21 mouse cellular contexts compared by ENCODE assay signal in genomic region chr11:90340836-90341235, GRCm38 (mm10). TPM values are rescaled to one million over a fixed set of nuclear protein-coding genes. Genes with fewer than 3 reads are reported as not detected.
DNase-seq lines count a peak whose midpoint lies in the region; ATAC-seq and TF ChIP-seq lines count a peak whose summit lies in the region.
"Had no signal": no experiment of that assay in that cellular context is flagged by ENCODE, and none has a peak within 500 bp of the region (broad histone marks: within the 10 kb centered on the region; RNA-seq: fewer than 3 reads in every experiment).

No protein-coding gene starts in this region.

- H3K9ac ChIP-seq in lung, postnatal 0 days (replicated peaks; ENCODE audit: low read depth), result no peak overlapping the region
- H3K9ac ChIP-seq: embryonic facial prominence, embryonic 13.5 days; forebrain, embryonic 15.5 days; heart, embryonic 13.5 days; hindbrain, embryonic 15.5 days had no signal

- no peaks in the 10 kb centered on the region for H3K36me3 ChIP-seq in lung, postnatal 0 days (ENCODE audit: insufficient read depth, low read length)
- H3K36me3 ChIP-seq in midbrain, embryonic 10.5 days, result no peaks in the 10 kb centered on the region
- H3K36me3 ChIP-seq: forebrain, embryonic 15.5 days; G1E; hindbrain, embryonic 15.5 days had no signal

- peak; percentile 32 for DNase-seq in adrenal gland, adult 2 months
- DNase-seq in adrenal gland, adult 8-10 months, result no peak
- DNase-seq in gastrocnemius, adult 2 months, result peak; percentile 37
- no peak for DNase-seq in gastrocnemius, adult 8-10 months (ENCODE audit: low spot score in 2 of 2)
- peak; percentile 29 for DNase-seq in fibroblast of lung, adult 2 months (ENCODE audit: low read depth)
- DNase-seq in lung, postnatal 0 days (ENCODE audit: low spot score), result no peak
- no peak for DNase-seq in midbrain, embryonic 10.5 days (ENCODE audit: low spot score)
- DNase-seq: B cell, adult 2 months; cerebellum, adult 11 months; cerebellum, adult 8-10 months; cerebellum, postnatal 14 days; gastrocnemius, postnatal 25 days; heart, postnatal 36 days; kidney, adult 2 months had no signal

- H3K27ac ChIP-seq in gastrocnemius, adult 2 months, result no peak overlapping the region
- H3K27ac ChIP-seq in lung, postnatal 0 days (ENCODE audit: low read length), result no peak overlapping the region
- no peak overlapping the region for H3K27ac ChIP-seq in midbrain, embryonic 10.5 days (replicated peaks)
- H3K27ac ChIP-seq: embryonic facial prominence, embryonic 13.5 days; forebrain, embryonic 15.5 days; heart, embryonic 13.5 days; hindbrain, embryonic 15.5 days had no signal

- WGBS in lung, postnatal 0 days, result 95% methylated on average over 13 of the region's 13 CpGs
- 96% methylated on average over 13 of the region's 13 CpGs for WGBS in midbrain, embryonic 10.5 days

- no peak overlapping the region for H3K4me3 ChIP-seq in gastrocnemius, adult 2 months
- no peak overlapping the region for H3K4me3 ChIP-seq in lung, postnatal 0 days (ENCODE audit: low read depth, low read length)
- H3K4me3 ChIP-seq in midbrain, embryonic 10.5 days, result no peak overlapping the region
- H3K4me3 ChIP-seq: embryonic facial prominence, embryonic 13.5 days; forebrain, embryonic 15.5 days; heart, embryonic 13.5 days; hindbrain, embryonic 15.5 days had no signal

- H3K4me2 ChIP-seq in lung, postnatal 0 days (replicated peaks; ENCODE audit: low read depth, low read length), result no peak overlapping the region
- H3K4me2 ChIP-seq: embryonic facial prominence, embryonic 13.5 days; forebrain, embryonic 15.5 days; heart, embryonic 13.5 days; hindbrain, embryonic 15.5 days had no signal

- no peaks in the 10 kb centered on the region for H3K9me3 ChIP-seq in lung, postnatal 0 days (ENCODE audit: low read length)
- H3K9me3 ChIP-seq in midbrain, embryonic 10.5 days (replicated peaks), result no peaks in the 10 kb centered on the region
- H3K9me3 ChIP-seq: embryonic facial prominence, embryonic 13.5 days; forebrain, embryonic 15.5 days; G1E; heart, embryonic 13.5 days; hindbrain, embryonic 15.5 days had no signal

- no peak for ATAC-seq in lung, postnatal 0 days
- ATAC-seq: CD4-positive, CD25-positive, alpha-beta regulatory T cell, adult 4 months; forebrain, embryonic 15.5 days; intestine, embryonic 16.5 days had no signal

- no peaks in the 10 kb centered on the region for H3K4me1 ChIP-seq in lung, postnatal 0 days (ENCODE audit: insufficient read depth, low read depth, low read length)
- H3K4me1 ChIP-seq in midbrain, embryonic 10.5 days, result peaks cover 8% of the 10 kb centered on the region; the same call in 1 of the 2 replicates
- H3K4me1 ChIP-seq: embryonic facial prominence, embryonic 13.5 days; forebrain, embryonic 15.5 days; heart, embryonic 13.5 days; hindbrain, embryonic 15.5 days had no signal

- no peak for TF ChIP-seq CTCF in gastrocnemius, adult 2 months (IDR thresholded peaks at IDR 0.05)
- TF ChIP-seq CTCF in lung, postnatal 0 days (IDR thresholded peaks at IDR 0.05), result no peak

- TF ChIP-seq EP300 in lung, postnatal 0 days (IDR thresholded peaks at IDR 0.05), result no peak

- intact Hi-C loops in gastrocnemius, adult 2 months (cut with DNase I), result no loop called here

- no peaks in the 10 kb centered on the region for H3K27me3 ChIP-seq in lung, postnatal 0 days (replicated peaks; ENCODE audit: insufficient read depth, low read length)
- no peaks in the 10 kb centered on the region for H3K27me3 ChIP-seq in midbrain, embryonic 10.5 days (ENCODE audit: low read depth, poor library complexity, severe bottlenecking)
- H3K27me3 ChIP-seq: embryonic facial prominence, embryonic 13.5 days; forebrain, embryonic 15.5 days; heart, embryonic 13.5 days; hindbrain, embryonic 15.5 days had no signal

RNA-seq across cellular contexts. Expression of gene Hlf, which starts 49.9 kb away (rescaled TPM):
- 10 to 100 TPM in 1 of 2 experiments, 1 to 10 TPM in 1; 9.0 to 16.4 TPM for total RNA-seq in adrenal gland, adult 2 months (2021)
- 16.8 and 18.0 TPM in 2 replicates for polyA plus RNA-seq in adrenal gland, adult 2 months (2012; rRNA removed)
- total RNA-seq in adrenal gland, adult 8-10 months (2022), result 10 to 100 TPM; 15.5 to 22.7 (median 18.1) TPM
- 1 to 10 TPM; 3.7 to 8.3 TPM for total RNA-seq in gastrocnemius, adult 2 months (2021)
- 10 to 100 TPM in 2 of 4 experiments, 1 to 10 TPM in 2; 8.4 to 14.1 (median 10.2) TPM for total RNA-seq in gastrocnemius, adult 8-10 months (2022)
- polyA plus RNA-seq in lung, postnatal 0 days (2015; fragmentation: Nextera tagmentation; extraction: Ambion mirVana), result 1.8 and 2.1 TPM in 2 replicates
- 1.5 and 3.3 TPM in 2 replicates for polyA plus RNA-seq in midbrain, embryonic 10.5 days (2016; fragmentation: Nextera tagmentation; extraction: Ambion mirVana)
- polyA plus RNA-seq: G1E had no signal

Comparison
In these comparisons a context has a peak if more than half of its experiments do, and no peak if none do; other contexts are left out.
1. DNase-seq: peak in adrenal gland, adult 2 months (single experiment), gastrocnemius, adult 2 months (single experiment) and fibroblast of lung, adult 2 months (single experiment); none in adrenal gland, adult 8-10 months (single experiment), gastrocnemius, adult 8-10 months (0 of 2), lung, postnatal 0 days (single experiment) and midbrain, embryonic 10.5 days (single experiment).